31 mouse cellular contexts compared by ENCODE assay signal in the genomic region with DNA sequence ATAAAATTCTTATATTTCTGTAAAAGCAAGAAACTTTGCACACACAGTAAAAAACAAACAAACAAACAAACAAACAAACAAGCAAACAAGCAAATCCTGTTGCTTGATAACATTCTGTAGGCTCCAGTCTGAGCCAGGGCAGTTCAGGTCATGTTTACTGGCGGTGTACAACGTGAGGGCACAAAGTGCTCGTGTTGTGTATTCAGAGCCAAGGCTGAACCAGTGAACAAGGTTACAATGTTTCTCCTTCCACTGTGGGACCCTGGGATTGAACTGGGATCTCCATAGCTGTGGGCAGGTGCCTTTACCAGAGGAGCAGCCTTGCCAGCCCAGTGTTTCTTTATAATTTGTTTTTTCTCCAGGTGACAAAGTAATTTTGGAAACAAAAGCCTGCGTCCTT. TPM values are rescaled to one million over a fixed set of nuclear protein-coding genes. Genes with fewer than 3 reads are reported as not detected.
"Had no signal": no experiment of that assay in that cellular context is flagged by ENCODE, and none has a peak within 500 bp of the region (broad histone marks: within the 10 kb centered on the region; RNA-seq: fewer than 3 reads in every experiment).

No protein-coding gene starts in this region.

- H3K36me3 ChIP-seq: limb, embryonic 10.5 days; limb, embryonic 12.5 days; limb, embryonic 13.5 days; limb, embryonic 15.5 days; liver, embryonic 12.5 days; liver, embryonic 13.5 days; liver, embryonic 15.5 days; lung, embryonic 15.5 days; midbrain, embryonic 10.5 days; midbrain, embryonic 12.5 days; midbrain, embryonic 13.5 days; midbrain, embryonic 15.5 days had no signal

- H3K27me3 ChIP-seq: limb, embryonic 12.5 days; limb, embryonic 13.5 days; limb, embryonic 15.5 days; liver, embryonic 12.5 days; liver, embryonic 13.5 days; liver, embryonic 15.5 days; lung, embryonic 15.5 days; midbrain, embryonic 12.5 days; midbrain, embryonic 13.5 days; midbrain, embryonic 15.5 days had no signal

- DNase-seq: left cerebral cortex, postnatal 4 days; liver, embryonic 13.5 days; liver, postnatal 0 days; lung, adult 18-20 months; lung, adult 2 months; lung, embryonic 14.5 days; lung, postnatal 10 days; lung, postnatal 14 days; lung, postnatal 36 days; lung, postnatal 4 days; midbrain, embryonic 14.5 days had no signal

- H3K27ac ChIP-seq: left cerebral cortex, adult 2 months; limb, embryonic 10.5 days; limb, embryonic 12.5 days; limb, embryonic 13.5 days; limb, embryonic 15.5 days; liver, embryonic 12.5 days; liver, embryonic 13.5 days; liver, embryonic 14.5 days; liver, embryonic 15.5 days; lung, embryonic 15.5 days; macrophage; midbrain, embryonic 10.5 days; midbrain, embryonic 12.5 days; midbrain, embryonic 13.5 days; midbrain, embryonic 15.5 days had no signal

- H3K4me3 ChIP-seq: left cerebral cortex, adult 2 months; limb, embryonic 10.5 days; limb, embryonic 12.5 days; limb, embryonic 13.5 days; limb, embryonic 15.5 days; liver, embryonic 12.5 days; liver, embryonic 13.5 days; liver, embryonic 15.5 days; lung, embryonic 15.5 days; megakaryocyte, embryonic 14.5 days; midbrain, embryonic 10.5 days; midbrain, embryonic 12.5 days; midbrain, embryonic 13.5 days; midbrain, embryonic 15.5 days; myocyte had no signal

- H3K4me1 ChIP-seq: limb, embryonic 15.5 days; liver, embryonic 12.5 days; liver, embryonic 13.5 days; liver, embryonic 15.5 days; lung, embryonic 15.5 days; midbrain, embryonic 12.5 days; midbrain, embryonic 15.5 days had no signal

- H3K9ac ChIP-seq: limb, embryonic 12.5 days; limb, embryonic 13.5 days; limb, embryonic 15.5 days; liver, embryonic 12.5 days; liver, embryonic 13.5 days; liver, embryonic 14.5 days; liver, embryonic 15.5 days; liver, postnatal 0 days; lung, embryonic 14.5 days; lung, embryonic 15.5 days; midbrain, embryonic 12.5 days; midbrain, embryonic 13.5 days; midbrain, embryonic 15.5 days had no signal

RNA-seq across cellular contexts. Expression of a gene that starts 15.1 kb away (rescaled TPM):
- total RNA-seq: monocyte, adult 5-6 weeks had no signal

RNA-seq across cellular contexts. Expression of a gene that starts 35.2 kb away (rescaled TPM):
- total RNA-seq: megakaryocyte progenitor cell, adult 5-6 weeks; megakaryocyte, adult 5-6 weeks; megakaryocyte-erythroid progenitor cell, adult 5-6 weeks; monocyte, adult 5-6 weeks had no signal
- polyA plus RNA-seq: macrophage, myocyte had no signal
